10 mouse cellular contexts compared by ENCODE assay signal in the genomic region with DNA sequence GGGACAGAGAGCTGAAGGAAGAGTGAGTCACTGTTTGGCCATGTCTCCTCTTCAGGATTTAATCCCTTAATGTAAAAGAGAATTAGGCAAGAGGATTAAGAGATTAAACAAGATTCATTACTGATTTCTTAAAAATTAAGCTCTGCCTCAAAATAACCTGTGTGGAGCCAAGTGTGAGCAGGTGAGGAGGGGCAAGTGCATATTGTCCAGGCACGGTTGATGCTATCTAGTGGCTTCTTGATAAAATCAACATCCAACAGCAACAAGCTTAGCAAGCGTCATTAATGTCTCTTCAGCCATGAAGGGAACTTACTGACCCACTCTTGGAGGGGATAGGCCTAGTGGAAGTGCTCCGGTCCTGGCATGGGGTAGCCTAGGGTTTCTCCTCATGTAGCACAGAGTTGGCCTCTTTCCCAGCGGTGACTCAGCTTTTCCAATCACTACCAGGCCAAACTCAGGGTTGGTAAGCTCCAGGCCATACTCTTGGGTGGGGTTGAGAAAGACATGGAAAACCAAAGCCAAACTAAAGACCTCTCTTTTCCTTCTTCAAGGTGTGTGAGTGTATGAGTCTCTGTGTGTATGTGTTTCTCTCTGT. TPM values are rescaled to one million over a fixed set of nuclear protein-coding genes. Genes with fewer than 3 reads are reported as not detected.
DNase-seq lines count a peak whose midpoint lies in the region; ATAC-seq lines count a peak whose summit lies in the region.
"Had no signal": no experiment of that assay in that cellular context is flagged by ENCODE, and none has a peak within 500 bp of the region (broad histone marks: within the 10 kb centered on the region; RNA-seq: fewer than 3 reads in every experiment).

No protein-coding gene starts in this region.

- no peaks in the 10 kb centered on the region for H3K4me1 ChIP-seq in midbrain, embryonic 11.5 days (ENCODE audit: control insufficient read depth, insufficient read depth, low read length)
- H3K4me1 ChIP-seq in midbrain, embryonic 16.5 days (ENCODE audit: control insufficient read depth, insufficient read depth, low read length) = no peaks in the 10 kb centered on the region
- no peaks in the 10 kb centered on the region for H3K4me1 ChIP-seq in hindbrain, embryonic 11.5 days (replicated peaks; ENCODE audit: control insufficient read depth, insufficient read depth, low read length)
- H3K4me1 ChIP-seq: forebrain, embryonic 15.5 days; neural tube, embryonic 15.5 days had no signal

- H3K4me2 ChIP-seq in midbrain, embryonic 11.5 days = no peak overlapping the region
- H3K4me2 ChIP-seq in midbrain, embryonic 16.5 days (ENCODE audit: low read length) = no peak overlapping the region
- H3K4me2 ChIP-seq in hindbrain, embryonic 11.5 days (replicated peaks; ENCODE audit: low read depth, low read length) = no peak overlapping the region
- H3K4me2 ChIP-seq: forebrain, embryonic 15.5 days; hindbrain, embryonic 14.5 days; neural tube, embryonic 15.5 days had no signal

- no peaks in the 10 kb centered on the region for H3K36me3 ChIP-seq in midbrain, embryonic 11.5 days (ENCODE audit: control insufficient read depth, insufficient read depth, low read length)
- no peaks in the 10 kb centered on the region for H3K36me3 ChIP-seq in midbrain, embryonic 16.5 days (ENCODE audit: control insufficient read depth, insufficient read depth, low read length)
- H3K36me3 ChIP-seq in hindbrain, embryonic 11.5 days (ENCODE audit: control insufficient read depth, insufficient read depth, low read length) = no peaks in the 10 kb centered on the region
- H3K36me3 ChIP-seq: forebrain, embryonic 15.5 days; neural tube, embryonic 15.5 days had no signal

- WGBS in midbrain, embryonic 11.5 days = 77% methylated on average over 4 of the region's 4 CpGs
- WGBS in midbrain, embryonic 16.5 days = 80% methylated on average over 4 of the region's 4 CpGs
- WGBS in hindbrain, embryonic 11.5 days = 75% methylated on average over 4 of the region's 4 CpGs

- H3K9ac ChIP-seq in midbrain, embryonic 11.5 days (ENCODE audit: low read length) = no peak overlapping the region
- no peak overlapping the region for H3K9ac ChIP-seq in midbrain, embryonic 16.5 days (ENCODE audit: low read depth, low read length)
- no peak overlapping the region for H3K9ac ChIP-seq in hindbrain, embryonic 11.5 days (ENCODE audit: low read depth, low read length)
- H3K9ac ChIP-seq: forebrain, embryonic 15.5 days; hindbrain, embryonic 14.5 days; neural tube, embryonic 15.5 days had no signal

- peak; percentile 80 for DNase-seq in midbrain, embryonic 11.5 days (ENCODE audit: low spot score, missing footprints)
- peak; percentile 77 for DNase-seq in adrenal gland, adult 8-10 months
- peak; percentile 17 for DNase-seq in gastrocnemius, postnatal 25 days
- DNase-seq in urinary bladder, postnatal 14 days (ENCODE audit: low spot score) = peak; percentile 80
- DNase-seq in hindbrain, embryonic 11.5 days (ENCODE audit: low spot score) = no peak

- H3K9me3 ChIP-seq in midbrain, embryonic 11.5 days (ENCODE audit: control insufficient read depth, low read length) = no peaks in the 10 kb centered on the region
- H3K9me3 ChIP-seq in midbrain, embryonic 16.5 days (replicated peaks; ENCODE audit: control insufficient read depth, low read length, poor library complexity, severe bottlenecking) = peaks cover 6% of the 10 kb centered on the region; the same call in 1 of the 2 replicates
- H3K9me3 ChIP-seq in hindbrain, embryonic 11.5 days (ENCODE audit: control insufficient read depth, low read length) = no peaks in the 10 kb centered on the region

- no peak overlapping the region for H3K27ac ChIP-seq in midbrain, embryonic 11.5 days (ENCODE audit: low read depth, low read length)
- H3K27ac ChIP-seq in midbrain, embryonic 16.5 days (ENCODE audit: low read length) = no peak overlapping the region
- H3K27ac ChIP-seq in hindbrain, embryonic 11.5 days (ENCODE audit: low read depth, low read length) = no peak overlapping the region
- H3K27ac ChIP-seq: forebrain, embryonic 15.5 days; hindbrain, embryonic 14.5 days; neural tube, embryonic 15.5 days had no signal

- ATAC-seq in midbrain, embryonic 11.5 days (ENCODE audit: low FRiP score) = no peak
- ATAC-seq in midbrain, embryonic 16.5 days = no peak
- no peak for ATAC-seq in hindbrain, embryonic 11.5 days (ENCODE audit: low FRiP score)
- no peak for ATAC-seq in cerebellum, adult (ENCODE audit: insufficient number of reproducible peaks, low FRiP score, low TSS enrichment)
- ATAC-seq: forebrain, embryonic 15.5 days had no signal

- no peaks in the 10 kb centered on the region for H3K27me3 ChIP-seq in midbrain, embryonic 11.5 days (ENCODE audit: control insufficient read depth, insufficient read depth, low read length)
- no peaks in the 10 kb centered on the region for H3K27me3 ChIP-seq in midbrain, embryonic 16.5 days (ENCODE audit: control insufficient read depth, insufficient read depth, low read depth, low read length)
- H3K27me3 ChIP-seq in hindbrain, embryonic 11.5 days (ENCODE audit: control insufficient read depth, insufficient read depth, low read length) = no peaks in the 10 kb centered on the region
- H3K27me3 ChIP-seq: forebrain, embryonic 15.5 days; neural tube, embryonic 15.5 days had no signal

- H3K4me3 ChIP-seq in midbrain, embryonic 11.5 days (ENCODE audit: low read depth, low read length) = no peak overlapping the region
- no peak overlapping the region for H3K4me3 ChIP-seq in midbrain, embryonic 16.5 days (ENCODE audit: low read depth, low read length)
- no peak overlapping the region for H3K4me3 ChIP-seq in hindbrain, embryonic 11.5 days (ENCODE audit: low read depth, low read length)
- H3K4me3 ChIP-seq: forebrain, embryonic 15.5 days; neural tube, embryonic 15.5 days had no signal

RNA-seq across cellular contexts. Expression of gene Ubr2, which starts 55.0 kb away (rescaled TPM):
- polyA plus RNA-seq in midbrain, embryonic 11.5 days (2014; fragmentation: Nextera tagmentation; extraction: Ambion mirVana) = 18.1 and 18.7 TPM in 2 replicates
- 14.3 and 14.7 TPM in 2 replicates for polyA plus RNA-seq in midbrain, embryonic 16.5 days (2015; fragmentation: Nextera tagmentation; extraction: Ambion mirVana)
- total RNA-seq in adrenal gland, adult 8-10 months (2022) = 100 to 1,000 TPM in 1 of 4 experiments, 10 to 100 TPM in 3; 80.2 to 105 (median 91.0) TPM
- total RNA-seq in gastrocnemius, postnatal 25 days (2021) = 10 to 100 TPM; 44.6 to 46.0 TPM
- 17.7 and 23.8 TPM in 2 replicates for polyA plus RNA-seq in hindbrain, embryonic 11.5 days (2014; fragmentation: Nextera tagmentation; extraction: Ambion mirVana)
